Mouse (Mus musculus) lung, postnatal 25 days (tissue): ENCODE measurements around the gene Esyt1.

Experiments used
- DNase-seq: peaks from one replicate; pipeline ENCODE4 v3.0.0; 2022; ENCODE audit warnings: low spot score

Esyt1 gene

GRCm38 (mm10) chr10:128487861-128488712 lies 37.6 kb downstream of the Esyt1 start:
- no peak for DNase-seq

GRCm38 (mm10) chr10:128486370-128486769 lies 39.3 kb downstream of the Esyt1 start:
- DNase-seq = no peak

GRCm38 (mm10) chr10:128474366-128474765 lies 51.3 kb downstream of the Esyt1 start:
- no peak for DNase-seq

GRCm38 (mm10) chr10:128460270-128460630 lies 65.4 kb downstream of the Esyt1 start:
- DNase-seq = no peak
